Mouse (Mus musculus): ENCODE measurements around the gene Ankrd24.

- TF ChIP-seq CTCF (IDR thresholded peaks at IDR 0.05; ENCODE audit: extremely low read depth, insufficient read depth, insufficient read length, insufficient replicate concordance), result no peak
- TF ChIP-seq POLR2A (IDR thresholded peaks at IDR 0.05; ENCODE audit: low read depth, low read length), result no peak
Measured at GRCm38 (mm10) chr10:81623441-81623840, 4.9 kb upstream of the Ankrd24 start.

All from spleen, adult 2 months (tissue).